Mouse (Mus musculus): ENCODE measurements around the gene Fam214a.
"Not testable (repeated sequence)": the region's sequence is repeated elsewhere in the genome, so short reads cannot be mapped to it uniquely, and the experiment has no call there.

The Fam214a gene

DNA sequence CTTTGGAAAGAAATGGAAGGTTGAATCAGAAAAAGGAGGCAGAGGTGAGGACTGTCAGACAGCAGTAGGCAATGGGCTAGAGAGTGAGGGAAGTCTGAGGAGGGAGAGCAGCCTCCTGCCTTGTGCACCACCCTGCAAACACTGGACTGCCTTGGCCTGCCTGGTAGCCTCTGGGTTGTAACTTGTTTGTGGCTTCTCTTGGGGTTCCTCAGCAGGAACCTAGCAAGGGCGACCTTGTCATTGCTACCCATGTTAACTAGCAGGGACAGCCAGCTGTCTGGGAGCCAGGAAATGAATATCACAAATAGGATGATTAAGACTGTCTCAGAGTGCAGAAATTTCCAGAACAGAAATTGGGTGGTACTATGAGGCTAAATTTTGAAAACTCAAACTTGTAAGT is 27.2 kb downstream of the Fam214a start:
- no peak for DNase-seq (ENCODE audit: low read depth)

DNA sequence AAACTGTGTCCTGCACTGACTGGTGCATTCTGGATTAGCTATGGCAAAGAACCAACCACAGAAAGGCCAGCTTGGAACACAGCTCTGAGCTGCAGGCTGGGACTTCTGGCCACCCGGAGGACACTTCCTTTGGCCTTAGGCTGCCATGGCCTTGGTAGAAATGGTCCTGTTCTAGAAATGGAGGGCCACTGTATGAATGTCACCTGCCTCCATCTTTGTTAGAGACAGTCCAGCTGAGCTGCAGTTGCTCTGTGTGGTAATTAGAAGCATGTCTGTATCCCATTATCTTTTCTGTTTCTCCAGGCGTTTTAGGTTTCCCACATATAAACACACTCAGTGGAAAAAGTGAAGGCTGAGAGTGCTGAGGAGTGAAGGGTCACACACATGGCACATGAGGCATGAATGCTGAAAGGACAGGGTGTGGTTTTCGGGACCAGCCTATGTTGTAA is 29.0 kb downstream of the Fam214a start:
- DNase-seq (ENCODE audit: low read depth) = peak; percentile 52

DNA sequence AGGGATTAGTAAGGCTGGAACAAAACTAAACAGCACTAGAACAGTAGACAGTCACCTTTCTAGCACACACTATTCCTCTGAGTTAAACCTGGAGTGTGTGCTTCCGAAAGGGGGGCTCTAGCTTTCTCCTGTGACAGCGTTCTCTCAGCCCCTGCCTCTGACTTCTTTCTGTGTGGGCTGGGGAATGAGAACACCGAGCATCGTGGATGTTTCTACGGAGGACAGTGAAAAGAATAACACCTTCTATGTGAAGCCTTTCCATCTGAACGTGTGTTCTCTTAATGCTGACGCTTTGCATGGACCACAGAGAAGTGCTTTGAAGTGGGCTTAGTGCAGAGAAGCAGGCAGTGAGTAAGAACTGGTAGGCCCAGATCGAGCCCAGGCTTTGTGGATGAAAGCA is 29.5 kb downstream of the Fam214a start:
- no peak for DNase-seq (ENCODE audit: low read depth)

GRCm38 (mm10) chr9:74982722-74983121 is 30.0 kb downstream of the Fam214a start:
- DNase-seq (ENCODE audit: low read depth) = not testable (repeated sequence)

DNA sequence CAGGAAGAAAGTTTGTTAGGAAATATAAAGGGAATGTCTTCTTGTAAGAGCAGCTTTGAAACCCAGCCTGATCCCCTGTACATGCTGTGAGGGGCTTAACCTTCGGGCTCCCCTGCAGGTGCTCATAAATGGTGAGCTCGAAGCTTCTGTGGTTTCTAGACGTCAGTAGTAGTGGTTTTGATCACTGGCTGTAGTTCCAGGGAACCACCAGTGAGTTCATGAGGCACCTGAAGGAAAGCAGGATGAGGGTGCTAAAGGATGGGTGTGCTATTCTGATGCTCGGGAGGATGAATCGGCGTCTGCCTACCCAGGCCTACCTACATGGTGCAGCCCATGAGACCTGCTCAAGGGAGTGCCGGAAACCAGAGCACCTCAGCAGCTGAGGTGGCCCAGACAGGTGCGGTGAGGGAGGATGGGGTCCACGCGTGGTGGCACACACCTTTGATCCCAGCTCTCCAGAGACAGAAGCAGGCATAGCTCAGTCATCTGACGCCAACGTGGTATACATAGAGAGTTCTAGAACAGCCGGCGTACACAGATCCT is 32.6 kb downstream of the Fam214a start:
- no peak for DNase-seq (ENCODE audit: low read depth)

- DNase-seq (ENCODE audit: low read depth) = no peak
Measured at GRCm38 (mm10) chr9:74985770-74986169, 33.1 kb downstream of the Fam214a start.

- peak; percentile 12 for DNase-seq (ENCODE audit: low read depth)
Measured at GRCm38 (mm10) chr9:74988893-74989460, 36.3 kb downstream of the Fam214a start.

DNA sequence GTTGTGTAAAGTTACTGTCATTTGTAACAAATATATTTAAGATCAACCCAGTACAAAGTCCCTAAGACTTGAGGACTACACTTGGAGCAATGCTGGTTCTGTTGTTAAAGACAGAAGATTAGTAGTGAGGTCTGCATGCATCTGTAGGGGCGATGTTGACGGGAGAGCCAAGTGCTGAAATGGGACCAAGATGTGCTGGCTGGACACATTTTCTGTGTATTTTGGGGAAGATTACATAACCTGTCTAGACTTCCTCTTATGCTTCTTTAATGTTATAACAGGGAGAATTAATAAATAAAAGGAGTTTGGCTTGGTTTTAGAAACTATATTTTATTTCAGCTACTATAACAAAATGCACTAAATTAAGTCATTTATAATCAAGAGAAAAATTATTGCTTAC is 37.3 kb downstream of the Fam214a start:
- DNase-seq (ENCODE audit: low read depth) = no peak

DNA sequence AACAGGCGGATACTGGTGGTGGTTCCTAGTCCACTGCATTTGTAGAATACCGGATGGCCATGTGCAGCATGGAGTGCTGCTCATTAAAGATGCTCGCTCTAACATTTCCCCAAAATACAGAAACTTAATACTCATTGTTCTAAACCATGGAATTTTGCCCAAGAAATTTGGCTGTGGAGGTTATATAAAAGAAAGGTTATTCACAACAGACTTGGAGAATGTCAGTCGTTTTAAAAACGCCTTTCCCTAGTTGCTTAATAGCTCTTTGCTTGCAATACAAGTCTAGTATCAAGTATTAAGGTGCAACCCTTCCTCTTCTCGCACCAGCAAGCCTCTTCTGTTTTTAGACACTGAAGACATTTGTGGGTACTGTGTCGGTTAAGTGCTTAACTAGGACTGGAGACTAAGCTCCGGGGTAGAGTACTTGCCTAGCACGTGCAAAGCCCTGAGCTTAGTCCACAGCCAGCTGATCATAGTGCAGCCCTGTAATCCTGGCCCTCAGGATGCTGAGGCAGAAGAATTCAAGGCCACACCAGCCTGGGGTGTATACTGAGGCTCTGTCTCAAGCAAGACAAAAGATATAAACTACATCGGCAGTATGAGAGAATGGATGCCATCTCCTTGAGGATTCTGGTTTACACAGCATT is 42.0 kb downstream of the Fam214a start:
- DNase-seq (ENCODE audit: low read depth) = no peak

DNA sequence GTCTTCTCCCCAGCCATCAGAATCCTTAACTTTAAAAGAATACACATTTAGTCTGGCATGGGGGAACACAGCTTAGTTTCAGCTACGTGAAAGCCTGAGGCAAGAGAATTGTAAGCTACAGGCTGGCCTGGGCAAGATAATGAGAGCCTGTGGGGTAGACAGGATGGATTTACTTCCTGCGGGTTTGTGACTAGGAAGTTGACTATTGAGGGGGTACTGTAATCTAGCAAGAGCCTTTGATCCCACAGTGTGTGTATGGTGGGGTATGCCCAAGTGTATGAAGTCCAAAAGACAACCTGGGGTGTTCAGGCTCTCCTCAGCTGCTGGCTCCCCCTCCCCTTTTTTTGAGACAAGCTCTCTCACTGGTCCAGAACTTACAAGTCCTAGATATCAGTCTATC is 43.7 kb downstream of the Fam214a start:
- DNase-seq (ENCODE audit: low read depth) = no peak

DNA sequence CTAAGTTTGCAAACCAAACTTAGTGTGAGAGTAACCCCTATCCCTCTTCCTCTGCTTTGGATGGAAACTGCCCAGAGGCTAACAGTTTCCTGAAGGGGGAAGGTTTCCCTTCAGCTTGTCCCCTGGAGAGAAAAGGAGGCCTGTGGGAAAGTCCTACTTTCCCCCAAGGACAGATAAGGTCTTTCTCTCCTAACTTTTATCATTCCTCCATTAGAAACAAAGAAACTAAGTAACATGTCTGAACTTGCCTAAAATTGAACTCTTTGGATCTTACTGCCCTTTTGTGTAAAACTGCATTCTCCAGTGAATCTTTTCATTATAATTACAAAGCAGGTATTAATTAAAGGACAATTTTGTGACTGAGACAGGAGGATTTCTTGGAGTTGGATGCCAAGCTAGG is 45.3 kb downstream of the Fam214a start:
- no peak for DNase-seq (ENCODE audit: low read depth)

GRCm38 (mm10) chr9:75001006-75001405 is 48.3 kb downstream of the Fam214a start:
- DNase-seq (ENCODE audit: low read depth) = no peak

GRCm38 (mm10) chr9:75001611-75002204 is 49.0 kb downstream of the Fam214a start:
- DNase-seq (ENCODE audit: low read depth) = peak; percentile 52

GRCm38 (mm10) chr9:75002262-75002661 is 49.6 kb downstream of the Fam214a start:
- DNase-seq (ENCODE audit: low read depth) = peak; percentile 24

DNA sequence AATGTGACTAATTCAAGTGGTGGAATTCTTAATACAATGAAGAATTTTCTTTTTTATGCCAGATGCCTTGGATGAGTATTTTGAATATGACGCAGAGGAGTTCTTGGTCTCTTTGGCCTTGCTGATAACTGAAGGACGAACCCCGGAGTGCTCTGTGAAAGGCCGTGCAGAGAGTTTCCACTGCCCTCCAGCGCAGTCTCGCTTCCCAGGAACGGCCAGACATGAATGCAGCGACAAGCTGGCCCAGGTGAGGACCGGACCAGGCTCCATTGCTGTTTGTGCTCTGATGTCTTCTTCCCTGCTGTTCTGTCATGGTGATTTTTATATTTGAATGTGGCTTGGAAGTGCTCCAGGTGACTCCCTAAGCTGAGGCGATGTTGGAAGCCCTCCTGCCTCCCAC is 51.5 kb downstream of the Fam214a start:
- DNase-seq (ENCODE audit: low read depth) = no peak

DNA sequence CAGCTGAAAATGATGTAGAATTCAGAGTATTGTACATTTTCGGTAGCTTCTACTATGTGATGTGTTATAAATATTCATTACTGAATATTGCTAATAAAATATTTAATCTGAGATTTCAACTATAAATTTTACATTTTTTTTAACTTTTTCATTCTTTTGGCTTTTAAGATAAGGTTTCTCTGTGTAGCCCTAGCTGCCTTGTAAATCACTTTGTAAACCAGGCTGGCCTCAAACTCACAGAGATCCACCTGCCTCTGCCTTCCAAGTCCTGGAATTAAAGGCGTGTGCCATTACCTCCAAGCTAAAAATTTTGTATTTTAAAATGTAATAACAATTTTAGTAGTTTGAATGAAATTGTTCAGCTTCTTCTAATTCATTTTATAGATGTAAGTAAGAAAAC is 63.9 kb downstream of the Fam214a start:
- no peak for DNase-seq (ENCODE audit: low read depth)

GRCm38 (mm10) chr9:75019181-75019580 is 66.5 kb downstream of the Fam214a start:
- DNase-seq (ENCODE audit: low read depth) = peak; percentile 8

DNA sequence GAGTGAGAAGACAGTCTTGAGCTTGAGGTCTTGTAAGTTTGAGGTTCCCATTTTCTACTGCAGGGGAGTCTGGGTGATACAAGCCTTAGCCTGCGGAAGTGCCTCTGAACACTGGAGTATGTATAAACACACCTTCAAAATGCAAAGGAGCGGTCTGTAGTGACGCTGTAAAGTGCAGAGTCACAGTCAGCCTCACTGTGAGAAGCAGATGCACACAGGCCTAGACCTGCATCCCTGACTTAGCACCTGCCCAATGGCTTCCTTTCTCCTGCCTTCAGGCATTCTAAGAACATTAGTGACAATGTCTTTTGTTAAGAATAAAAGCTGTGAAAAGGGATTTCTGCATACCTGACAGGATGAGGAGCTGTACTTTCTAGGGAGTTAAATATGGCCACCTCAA is 66.9 kb downstream of the Fam214a start:
- no peak for DNase-seq (ENCODE audit: low read depth)

DNA sequence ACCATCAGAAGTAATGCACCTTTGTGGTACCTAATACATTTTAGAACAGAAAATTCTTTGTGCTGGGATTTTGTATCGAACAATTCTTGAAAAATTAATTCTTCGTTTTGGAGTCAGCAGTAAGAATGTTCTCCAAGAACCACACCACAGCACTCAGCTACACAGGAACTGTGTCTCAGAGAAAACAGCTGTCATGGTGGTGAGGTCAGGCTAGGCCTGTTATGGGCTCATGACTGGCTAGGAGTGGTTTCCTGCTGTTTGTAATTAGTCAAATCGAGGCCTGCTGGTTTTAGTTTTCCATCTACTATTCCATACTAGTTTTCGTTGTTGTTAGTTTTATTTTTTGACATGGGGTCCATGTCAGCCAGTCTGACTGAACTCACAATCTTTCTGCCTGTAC is 67.9 kb downstream of the Fam214a start:
- DNase-seq (ENCODE audit: low read depth) = no peak

GRCm38 (mm10) chr9:75022546-75022945 is 69.9 kb downstream of the Fam214a start:
- no peak for DNase-seq (ENCODE audit: low read depth)

DNA sequence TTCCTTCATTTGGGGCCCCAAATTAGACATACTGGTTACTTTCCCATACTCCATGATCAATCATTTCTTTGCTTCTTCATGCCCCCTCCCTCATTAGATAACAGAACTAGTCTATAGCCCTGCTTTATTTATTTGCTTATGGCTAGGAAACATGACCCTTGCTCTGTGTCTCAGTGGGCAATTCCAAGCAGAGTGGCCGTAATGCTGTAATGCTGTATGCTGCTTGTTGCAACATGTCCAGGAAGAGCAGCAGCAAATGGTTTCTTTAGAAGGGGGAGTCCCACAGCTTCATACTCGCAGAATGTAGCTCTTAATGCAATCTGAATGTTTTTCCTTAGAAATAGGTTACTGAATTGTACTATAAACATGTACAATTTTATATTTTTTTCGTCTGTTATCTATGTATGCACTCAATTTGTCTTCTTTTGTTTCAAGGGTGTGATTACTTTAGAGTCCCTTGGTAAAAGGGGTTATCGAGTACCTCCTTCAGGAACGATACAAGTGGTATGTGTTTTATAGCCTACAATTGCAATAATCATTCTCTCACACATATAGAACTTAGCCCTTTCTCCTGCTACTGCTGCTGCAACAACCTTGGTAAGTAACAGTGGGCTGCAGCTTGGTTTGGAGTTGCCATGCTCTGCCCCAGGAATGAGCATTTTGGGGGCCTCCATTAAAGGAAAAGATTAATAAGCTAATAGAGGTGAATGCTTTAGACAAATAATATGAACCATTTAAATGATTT is 70.6 kb downstream of the Fam214a start:
- no peak for DNase-seq (ENCODE audit: low read depth)

GRCm38 (mm10) chr9:75024089-75024488 is 71.4 kb downstream of the Fam214a start:
- DNase-seq (ENCODE audit: low read depth) = no peak

DNA sequence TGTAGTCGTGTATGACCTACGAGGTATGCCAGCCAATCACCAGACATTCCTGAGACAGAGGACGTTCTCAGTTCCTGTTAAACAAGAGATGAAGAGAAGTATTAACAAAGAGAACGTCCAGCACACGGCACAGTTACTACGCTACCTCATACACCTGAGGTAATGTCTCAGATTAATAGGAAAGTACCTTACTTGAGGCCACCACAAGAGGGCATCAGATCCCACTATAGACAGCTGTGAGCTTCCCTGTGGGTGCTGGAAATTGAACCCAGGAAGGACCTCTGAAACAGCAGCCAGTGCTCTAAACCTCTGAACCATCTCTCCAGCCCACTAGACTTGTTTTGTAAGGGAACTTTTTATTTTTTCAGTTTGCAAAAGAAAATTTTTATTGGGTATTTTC is 73.0 kb downstream of the Fam214a start:
- no peak for DNase-seq (ENCODE audit: low read depth)
